Mouse (Mus musculus) heart, postnatal 14 days (tissue): Measurements from ENCODE around the gene Gm6993. TPM values are rescaled to one million over a fixed set of nuclear protein-coding genes. Genes with fewer than 3 reads are reported as not detected.
A peak's percentile ranks its signal among the peaks of the same experiment; 100 is the strongest.

Experiments
- DNase-seq, 2 experiments: peaks; one replicate each; pipeline ENCODE4 v3.0.0; 2021 to 2022
- intact Hi-C: fragments of 180-260 bp; cut with DNase I; formaldehyde crosslinking; loops from one replicate; pipeline ENCODE4 v1.15.1; 2025
- total RNA-seq, 2 experiments: library from RNA; stranded (reverse); gene quantifications; 2 replicates each; pipeline ENCODE4 v1.2.3; 2021

The Gm6993 gene
- total RNA-seq, 2 experiments from 2014 or later: not detected

GRCm38 (mm10) chr12:31239031-31239583 is 1.5 kb upstream of the Gm6993 start:
- intact Hi-C loops: no loop called here

DNA sequence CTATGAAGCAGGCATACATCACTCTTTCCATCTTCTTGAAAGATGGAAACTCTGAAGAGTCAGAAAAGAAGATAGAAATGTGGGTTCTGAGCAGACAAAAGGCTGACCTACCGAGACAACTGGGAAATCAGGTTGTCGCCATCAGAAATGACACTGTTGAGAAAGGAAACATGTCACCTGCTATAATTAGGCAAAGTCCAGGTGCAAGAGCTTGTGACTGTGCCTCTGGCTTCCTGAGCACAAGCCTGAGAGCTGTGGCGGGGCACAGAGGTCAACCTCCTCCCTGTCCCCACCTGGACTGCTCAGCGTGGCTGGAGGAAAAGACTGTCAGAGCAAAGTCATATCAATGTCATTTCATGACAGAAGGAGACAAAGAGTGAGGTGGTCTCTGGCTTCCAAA is 772 bp upstream of the Gm6993 start:
- intact Hi-C loops: no loop called here
- no peak for DNase-seq

More at GRCm38 (mm10) chr12:31239031-31239583, 1.5 kb upstream of the Gm6993 start:
- no peak for DNase-seq

DNA sequence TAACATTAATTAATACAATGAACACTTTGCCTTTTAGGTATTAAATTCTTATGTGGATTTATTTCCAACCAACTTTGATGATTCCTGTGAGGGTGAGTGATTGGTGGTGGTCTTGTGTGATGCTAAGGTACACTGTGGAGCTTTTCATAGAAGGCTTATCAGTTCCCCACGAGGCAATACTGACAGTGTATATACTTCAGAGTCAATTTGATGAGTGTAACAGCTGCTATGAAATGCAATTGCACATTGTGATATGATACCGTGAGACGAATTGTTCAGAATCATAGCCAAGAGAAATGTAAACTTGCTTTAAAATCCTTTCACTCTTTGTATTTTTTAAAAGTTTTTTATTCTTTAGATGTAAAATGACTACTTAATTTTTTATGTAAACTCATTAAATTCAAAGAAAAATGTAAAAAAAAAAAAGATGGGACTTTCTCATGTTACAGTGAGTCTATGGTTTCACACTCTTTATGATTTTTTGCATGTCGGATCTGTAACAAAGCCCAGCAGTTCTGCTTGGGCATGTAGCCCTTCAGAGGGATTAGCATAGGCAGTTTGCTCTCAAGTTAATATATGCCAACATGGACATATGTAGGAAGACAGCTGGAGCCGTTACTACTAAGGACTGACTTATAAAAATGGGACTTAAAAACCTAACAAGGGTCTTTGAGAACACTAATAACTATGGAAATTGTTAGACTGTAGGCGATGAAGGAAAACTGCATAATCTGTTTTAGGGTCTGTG is 1.2 kb downstream of the Gm6993 start:
- DNase-seq: no peak
- intact Hi-C loops: no loop called here

GRCm38 (mm10) chr12:31244001-31244400 is 3.4 kb downstream of the Gm6993 start:
- DNase-seq: no peak
- intact Hi-C loops: no loop called here

GRCm38 (mm10) chr12:31244691-31245090 is 4.1 kb downstream of the Gm6993 start:
- DNase-seq: no peak
- intact Hi-C loops: no loop called here

GRCm38 (mm10) chr12:31246153-31246552 is 5.6 kb downstream of the Gm6993 start:
- intact Hi-C loops: no loop called here
- DNase-seq: no peak

- no peak for DNase-seq
- intact Hi-C loops: no loop called here
Observed at GRCm38 (mm10) chr12:31246615-31247014, 6.0 kb downstream of the Gm6993 start.

GRCm38 (mm10) chr12:31248165-31248564 is 7.6 kb downstream of the Gm6993 start:
- peak; percentile 41 to 56 for DNase-seq
- intact Hi-C loops: no loop called here

DNA sequence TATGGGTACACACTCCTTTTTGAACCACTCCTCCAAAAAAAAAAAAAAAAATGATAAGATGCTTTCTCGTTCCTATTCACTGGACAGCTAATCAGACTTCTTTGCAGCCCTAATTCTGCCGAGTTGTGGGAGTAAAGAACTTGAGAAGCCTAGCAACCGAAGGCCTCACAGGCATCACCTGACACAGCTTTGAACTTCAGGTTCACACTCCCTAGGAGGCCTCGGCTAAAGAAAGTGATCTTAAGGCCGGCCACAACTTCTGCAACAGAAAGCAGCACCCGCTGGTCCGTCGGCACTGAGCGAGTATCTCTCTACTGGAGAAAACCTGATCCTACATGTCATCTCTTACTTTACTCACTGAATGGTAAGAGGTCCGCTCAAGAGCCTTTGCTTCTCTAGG is 8.1 kb downstream of the Gm6993 start:
- intact Hi-C loops: no loop called here
- no peak for DNase-seq

DNA sequence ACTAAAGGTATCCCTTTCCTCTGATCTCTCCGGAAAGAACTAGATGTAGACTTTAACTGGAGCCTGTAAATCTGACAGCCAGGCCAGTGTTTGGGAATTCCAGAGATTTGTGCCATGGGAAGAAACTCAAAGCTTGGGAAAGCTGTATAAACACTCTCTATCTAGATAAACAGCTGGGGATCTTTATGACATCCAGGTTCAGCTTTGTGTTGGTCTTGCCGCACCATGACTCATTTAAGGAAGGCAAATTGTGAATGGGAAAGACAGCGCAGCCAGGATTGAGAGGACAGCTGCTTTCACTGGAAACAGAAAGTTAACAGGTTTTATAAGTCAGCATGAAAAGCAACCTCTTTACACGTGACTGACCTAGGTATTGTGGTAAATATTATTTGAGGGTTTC is 11.7 kb downstream of the Gm6993 start:
- intact Hi-C loops: no loop called here

GRCm38 (mm10) chr12:31254978-31255377 is 14.4 kb downstream of the Gm6993 start:
- no peak for DNase-seq
- intact Hi-C loops: no loop called here

More for the DNA sequence above, 11.7 kb downstream of the Gm6993 start:
- DNase-seq: no peak

DNA sequence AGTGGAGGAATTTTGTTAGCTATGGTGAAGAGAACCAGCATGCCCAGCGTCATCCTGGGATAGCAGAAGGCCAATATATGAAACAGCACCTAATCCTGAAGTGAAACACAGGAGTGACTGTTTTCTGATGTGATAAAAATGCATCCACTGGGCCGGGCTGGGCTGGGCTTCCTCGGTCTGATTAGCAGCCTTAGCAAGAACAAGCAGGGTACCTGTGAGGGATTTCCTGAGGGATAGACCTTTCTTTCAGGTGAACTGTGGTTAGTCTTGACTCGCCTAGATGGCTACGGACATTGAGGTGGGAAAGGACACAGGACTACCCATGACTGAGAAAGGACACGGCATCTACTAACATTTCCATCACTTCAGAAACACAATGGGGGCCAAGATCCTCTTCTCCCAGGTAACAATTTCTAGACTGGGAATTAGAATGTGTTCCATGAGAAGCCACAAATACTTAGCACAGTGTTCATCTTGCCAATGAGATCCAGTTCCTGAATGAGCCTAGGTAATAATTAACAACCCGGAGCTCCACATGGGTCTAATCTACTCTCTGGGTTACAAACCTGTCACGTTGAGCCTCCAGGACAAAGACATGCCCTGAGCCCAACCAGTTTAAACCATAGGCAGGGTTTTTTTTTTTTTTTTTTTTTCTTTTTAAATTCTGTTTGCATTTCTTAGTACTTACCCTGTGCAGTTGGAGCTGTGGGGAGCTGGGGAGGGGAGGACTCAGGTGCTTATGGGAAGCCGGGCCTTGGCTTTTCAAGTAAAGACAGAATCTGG is 15.7 kb downstream of the Gm6993 start:
- DNase-seq: no peak
- intact Hi-C loops: no loop called here

DNA sequence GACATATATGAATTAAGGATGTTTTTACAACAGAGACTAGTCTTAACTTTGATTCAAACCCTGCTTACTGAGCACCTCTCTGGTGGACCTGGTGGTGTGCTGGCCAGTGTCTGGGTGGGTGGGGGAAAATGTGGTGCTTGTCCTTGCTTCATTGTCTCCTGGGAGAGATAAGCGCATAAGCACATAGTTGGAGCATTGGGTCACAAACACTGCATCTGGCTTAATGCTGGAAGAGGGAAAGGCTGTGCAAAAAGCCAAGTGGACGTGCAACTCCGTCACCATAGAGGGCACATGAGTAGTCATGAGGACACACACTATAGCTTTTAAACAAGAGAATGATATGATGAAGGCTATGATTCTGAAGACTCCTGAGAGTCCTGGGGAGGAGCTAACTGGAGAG is 21.3 kb downstream of the Gm6993 start:
- intact Hi-C loops: no loop called here
- DNase-seq: peak; percentile 36 to 44

GRCm38 (mm10) chr12:31263921-31264320 is 23.4 kb downstream of the Gm6993 start:
- intact Hi-C loops: no loop called here

DNA sequence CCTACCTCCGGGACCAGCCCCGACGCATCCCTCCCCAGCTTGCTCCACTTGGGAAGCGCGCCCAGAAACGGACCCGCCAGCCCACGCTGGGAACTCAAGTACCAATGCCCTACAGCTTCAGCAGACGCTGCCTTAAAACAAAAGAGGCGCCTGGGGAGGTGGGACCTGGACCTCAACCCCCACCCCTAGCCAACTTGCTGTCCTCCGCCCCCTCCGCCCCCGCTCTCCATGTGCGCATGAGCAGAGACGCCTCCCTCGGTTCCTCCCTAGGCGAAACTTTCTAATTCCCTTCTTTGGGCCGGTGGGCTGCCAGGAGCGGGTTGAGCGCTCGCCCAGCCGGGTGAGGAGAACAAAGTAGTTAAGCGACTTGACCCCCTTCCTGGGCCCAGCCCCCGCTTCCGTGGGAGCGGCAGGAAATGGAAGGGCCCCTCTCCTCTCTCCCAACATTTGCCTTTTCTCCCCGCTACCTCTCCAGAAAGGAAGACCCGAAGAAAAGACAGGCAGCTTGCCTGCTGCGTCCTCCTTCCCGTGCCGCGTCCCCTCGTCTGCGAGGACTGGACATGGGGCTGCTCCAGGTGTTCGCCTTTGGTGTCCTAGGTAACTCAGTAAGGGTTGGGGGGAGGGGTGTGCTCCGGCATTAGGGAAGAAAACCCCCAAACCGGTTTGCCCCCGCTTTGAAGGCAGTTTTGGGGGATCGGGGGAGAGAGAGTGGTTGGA is 24.6 kb downstream of the Gm6993 start, which contains the start of gene Lamb1:
Gene Lamb1 (plus strand): TSS at position 230 of the 717 bp plus-strand sequence.
- intact Hi-C loops: loop anchor here (5.0 kb wide), 2 partner anchors 118 to 138 kb away; no protein-coding TSS in a partner anchor

More at GRCm38 (mm10) chr12:31263921-31264320, 23.4 kb downstream of the Gm6993 start:
- DNase-seq: no peak

DNA sequence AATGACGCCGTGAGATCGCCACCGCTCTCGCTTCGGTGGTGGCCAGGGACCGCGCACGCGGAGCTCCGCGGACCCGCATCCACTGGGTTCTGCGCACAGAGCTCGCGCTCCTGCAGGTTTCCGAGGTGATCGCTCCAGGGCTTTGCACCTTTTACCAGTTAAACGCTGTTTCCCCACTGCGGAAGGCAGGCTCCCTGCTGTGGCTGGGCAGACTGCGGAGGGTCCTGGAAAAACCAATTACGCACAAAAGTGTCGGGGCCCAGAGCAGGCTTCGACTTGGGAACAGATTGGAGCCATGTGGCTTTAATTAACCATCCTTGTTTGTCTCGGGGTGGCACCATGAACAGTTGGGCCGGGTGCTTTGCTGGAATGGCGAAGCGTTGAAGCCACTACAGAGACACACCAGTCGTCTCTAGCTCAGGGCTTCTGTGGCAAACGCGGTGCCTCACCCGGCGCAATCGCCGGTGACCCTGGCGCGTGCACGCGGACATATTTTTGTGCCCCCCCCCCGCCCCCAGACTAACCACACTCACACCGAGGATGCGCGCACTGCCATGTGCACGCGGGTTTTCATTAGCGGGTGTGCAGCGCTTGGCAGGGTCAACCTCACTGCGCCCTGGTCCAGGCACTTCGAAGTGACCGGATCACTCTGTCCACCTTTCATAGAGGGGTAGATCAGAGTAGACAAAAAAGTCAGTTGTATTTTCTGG is 25.3 kb downstream of the Gm6993 start:
- intact Hi-C loops: loop anchor here (2.0 to 5.0 kb wide), 3 partner anchors 97 to 139 kb away; no protein-coding TSS in a partner anchor
- DNase-seq: peak in 1 of 2 experiments; percentile 41

More for the DNA sequence above, 24.6 kb downstream of the Gm6993 start, which contains the start of gene Lamb1:
- DNase-seq: peak; percentile 83 to 84

DNA sequence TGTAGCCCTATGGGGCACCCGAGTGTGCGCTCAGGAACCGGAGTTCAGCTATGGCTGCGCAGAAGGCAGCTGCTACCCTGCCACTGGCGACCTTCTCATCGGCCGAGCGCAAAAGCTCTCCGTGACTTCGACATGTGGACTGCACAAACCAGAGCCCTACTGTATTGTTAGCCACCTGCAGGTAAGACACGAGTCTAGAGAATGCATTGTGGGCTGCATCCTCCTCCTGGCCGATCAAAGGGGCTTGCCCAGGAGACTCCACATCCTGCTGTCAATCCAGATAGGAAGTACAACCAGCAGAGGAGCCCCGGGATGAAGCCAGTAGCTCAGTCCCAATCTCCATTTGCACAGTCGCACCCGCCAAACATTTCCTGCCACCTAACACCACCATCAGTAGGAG is 26.1 kb downstream of the Gm6993 start:
- DNase-seq: peak; percentile 37 to 44
- intact Hi-C loops: loop anchor here (2.0 to 5.0 kb wide), 3 partner anchors 98 to 139 kb away; no protein-coding TSS in a partner anchor

GRCm38 (mm10) chr12:31267363-31267762 is 26.8 kb downstream of the Gm6993 start:
- intact Hi-C loops: loop anchor here (2.0 to 5.0 kb wide), 3 partner anchors 99 to 140 kb away; no protein-coding TSS in a partner anchor
- DNase-seq: no peak

GRCm38 (mm10) chr12:31268315-31268714 is 27.7 kb downstream of the Gm6993 start:
- DNase-seq: no peak
- intact Hi-C loops: loop anchor here (5.0 kb wide), 2 partner anchors 121 to 141 kb away; no protein-coding TSS in a partner anchor
